Mouse (Mus musculus): ENCODE results near the gene Kdelr1. TPM values are rescaled to one million over a fixed set of nuclear protein-coding genes. Genes with fewer than 3 reads are reported as not detected.
A peak's percentile ranks its signal among the peaks of the same experiment; 100 is the strongest.

The Kdelr1 gene
- polyA plus RNA-seq, 1 experiment from 2014 or later: 55.0 TPM

- H3K36me3 ChIP-seq (ENCODE audit: control insufficient read depth, insufficient read depth, low read length): peaks cover 3% of the 10 kb centered on the region; the same call in 1 of the 2 replicates
- H3K27me3 ChIP-seq (ENCODE audit: control insufficient read depth, insufficient read depth, low read depth, low read length): no peaks in the 10 kb centered on the region
- H3K4me1 ChIP-seq (ENCODE audit: control insufficient read depth, insufficient read depth, low read length): peaks cover 4% of the 10 kb centered on the region; the same call in 1 of the 2 replicates
- no peak for ATAC-seq
- no peak overlapping the region for H3K4me2 ChIP-seq (ENCODE audit: low read length)
- H3K4me3 ChIP-seq (ENCODE audit: low read depth, low read length): no peak overlapping the region
- H3K9ac ChIP-seq (ENCODE audit: low read depth, low read length): no peak overlapping the region
- no peak overlapping the region for H3K27ac ChIP-seq (ENCODE audit: low read length)
- no peaks in the 10 kb centered on the region for H3K9me3 ChIP-seq (replicated peaks; ENCODE audit: control insufficient read depth, low read length, poor library complexity, severe bottlenecking)
- 86% methylated on average over 12 of the region's 12 CpGs for WGBS
Observed at GRCm38 (mm10) chr7:45902481-45903002, 30.0 kb downstream of the Kdelr1 start.

- Histone ChIP-seq H3K9ac (ENCODE audit: low read depth, low read length) (no peak overlapping the region), H3K27me3 (ENCODE audit: control insufficient read depth, insufficient read depth, low read depth, low read length) (no peaks in the 10 kb centered on the region), H3K4me2 (ENCODE audit: low read length) (no peak overlapping the region), H3K36me3 (ENCODE audit: control insufficient read depth, insufficient read depth, low read length) (peaks cover 11% of the 10 kb centered on the region), H3K9me3 (replicated peaks; ENCODE audit: control insufficient read depth, low read length, poor library complexity, severe bottlenecking) (no peaks in the 10 kb centered on the region), H3K4me1 (ENCODE audit: control insufficient read depth, insufficient read depth, low read length) (no peaks in the 10 kb centered on the region), H3K27ac (ENCODE audit: low read length) (no peak overlapping the region), H3K4me3 (ENCODE audit: low read depth, low read length) (no peak overlapping the region)
- WGBS: 92% methylated on average over 9 of the region's 9 CpGs
- no peak for ATAC-seq
Observed at GRCm38 (mm10) chr7:45906622-45907021, 34.0 kb downstream of the Kdelr1 start.

GRCm38 (mm10) chr7:45908384-45908783 lies 35.8 kb downstream of the Kdelr1 start:
- Histone ChIP-seq H3K4me2 (ENCODE audit: low read length) (no peak overlapping the region), H3K9me3 (replicated peaks; ENCODE audit: control insufficient read depth, low read length, poor library complexity, severe bottlenecking) (no peaks in the 10 kb centered on the region), H3K27ac (ENCODE audit: low read length) (no peak overlapping the region), H3K4me3 (ENCODE audit: low read depth, low read length) (no peak overlapping the region), H3K36me3 (ENCODE audit: control insufficient read depth, insufficient read depth, low read length) (peaks cover 11% of the 10 kb centered on the region), H3K9ac (ENCODE audit: low read depth, low read length) (no peak overlapping the region), H3K4me1 (ENCODE audit: control insufficient read depth, insufficient read depth, low read length) (no peaks in the 10 kb centered on the region), H3K27me3 (ENCODE audit: control insufficient read depth, insufficient read depth, low read depth, low read length) (no peaks in the 10 kb centered on the region)
- ATAC-seq: no peak

GRCm38 (mm10) chr7:45909145-45909544 lies 36.6 kb downstream of the Kdelr1 start:
- Histone ChIP-seq H3K36me3 (ENCODE audit: control insufficient read depth, insufficient read depth, low read length) (peaks cover 11% of the 10 kb centered on the region), H3K27ac (ENCODE audit: low read length) (no peak overlapping the region), H3K9ac (ENCODE audit: low read depth, low read length) (no peak overlapping the region), H3K27me3 (ENCODE audit: control insufficient read depth, insufficient read depth, low read depth, low read length) (no peaks in the 10 kb centered on the region), H3K4me3 (ENCODE audit: low read depth, low read length) (no peak overlapping the region), H3K4me2 (ENCODE audit: low read length) (no peak overlapping the region), H3K4me1 (ENCODE audit: control insufficient read depth, insufficient read depth, low read length) (no peaks in the 10 kb centered on the region), H3K9me3 (replicated peaks; ENCODE audit: control insufficient read depth, low read length, poor library complexity, severe bottlenecking) (no peaks in the 10 kb centered on the region)
- no peak for ATAC-seq
- 93% methylated on average over 16 of the region's 16 CpGs for WGBS

- WGBS: 86% methylated on average over 6 of the region's 6 CpGs
- Histone ChIP-seq H3K9ac (ENCODE audit: low read depth, low read length) (no peak overlapping the region), H3K27ac (ENCODE audit: low read length) (no peak overlapping the region), H3K36me3 (ENCODE audit: control insufficient read depth, insufficient read depth, low read length) (peaks cover 8% of the 10 kb centered on the region), H3K27me3 (ENCODE audit: control insufficient read depth, insufficient read depth, low read depth, low read length) (no peaks in the 10 kb centered on the region), H3K4me1 (ENCODE audit: control insufficient read depth, insufficient read depth, low read length) (peaks cover 18% of the 10 kb centered on the region), H3K4me2 (ENCODE audit: low read length) (no peak overlapping the region), H3K4me3 (ENCODE audit: low read depth, low read length) (no peak overlapping the region), H3K9me3 (replicated peaks; ENCODE audit: control insufficient read depth, low read length, poor library complexity, severe bottlenecking) (no peaks in the 10 kb centered on the region)
- no peak for ATAC-seq
Observed at GRCm38 (mm10) chr7:45914067-45914466, 41.5 kb downstream of the Kdelr1 start.

GRCm38 (mm10) chr7:45915011-45915410 lies 42.4 kb downstream of the Kdelr1 start:
- 92% methylated on average over 5 of the region's 5 CpGs for WGBS
- Histone ChIP-seq H3K4me3 (ENCODE audit: low read depth, low read length) (no peak overlapping the region), H3K4me2 (ENCODE audit: low read length) (no peak overlapping the region), H3K36me3 (ENCODE audit: control insufficient read depth, insufficient read depth, low read length) (peaks cover under 1% of the 10 kb centered on the region; the same call in 1 of the 2 replicates), H3K4me1 (ENCODE audit: control insufficient read depth, insufficient read depth, low read length) (peaks cover 18% of the 10 kb centered on the region), H3K9me3 (replicated peaks; ENCODE audit: control insufficient read depth, low read length, poor library complexity, severe bottlenecking) (no peaks in the 10 kb centered on the region), H3K27me3 (ENCODE audit: control insufficient read depth, insufficient read depth, low read depth, low read length) (no peaks in the 10 kb centered on the region), H3K27ac (ENCODE audit: low read length) (no peak overlapping the region), H3K9ac (ENCODE audit: low read depth, low read length) (no peak overlapping the region)
- ATAC-seq: no peak

- peak; percentile 85 for ATAC-seq
- peaks cover 18% of the 10 kb centered on the region for H3K4me1 ChIP-seq (ENCODE audit: control insufficient read depth, insufficient read depth, low read length)
- no peaks in the 10 kb centered on the region for H3K36me3 ChIP-seq (ENCODE audit: control insufficient read depth, insufficient read depth, low read length)
- no peaks in the 10 kb centered on the region for H3K9me3 ChIP-seq (replicated peaks; ENCODE audit: control insufficient read depth, low read length, poor library complexity, severe bottlenecking)
- peak overlapping the region; percentile 89 for H3K27ac ChIP-seq (ENCODE audit: low read length)
- H3K27me3 ChIP-seq (ENCODE audit: control insufficient read depth, insufficient read depth, low read depth, low read length): no peaks in the 10 kb centered on the region
- peak overlapping the region; percentile 36 for H3K4me3 ChIP-seq (ENCODE audit: low read depth, low read length)
- peak overlapping the region; percentile 67 for H3K4me2 ChIP-seq (ENCODE audit: low read length)
- peak overlapping the region; percentile 74 for H3K9ac ChIP-seq (ENCODE audit: low read depth, low read length)
- 35% methylated on average over 26 of the region's 26 CpGs for WGBS
Observed at GRCm38 (mm10) chr7:45916056-45917003, 43.8 kb downstream of the Kdelr1 start.

- H3K4me2 ChIP-seq (ENCODE audit: low read length): peak overlapping the region; percentile 67
- no peaks in the 10 kb centered on the region for H3K27me3 ChIP-seq (ENCODE audit: control insufficient read depth, insufficient read depth, low read depth, low read length)
- peak overlapping the region; percentile 89 for H3K27ac ChIP-seq (ENCODE audit: low read length)
- 36% methylated on average over 13 of the region's 13 CpGs for WGBS
- ATAC-seq: peak; percentile 57
- H3K9ac ChIP-seq (ENCODE audit: low read depth, low read length): peak overlapping the region; percentile 74
- H3K4me3 ChIP-seq (ENCODE audit: low read depth, low read length): peak overlapping the region; percentile 36
- no peaks in the 10 kb centered on the region for H3K36me3 ChIP-seq (ENCODE audit: control insufficient read depth, insufficient read depth, low read length)
- no peaks in the 10 kb centered on the region for H3K9me3 ChIP-seq (replicated peaks; ENCODE audit: control insufficient read depth, low read length, poor library complexity, severe bottlenecking)
- peaks cover 18% of the 10 kb centered on the region for H3K4me1 ChIP-seq (ENCODE audit: control insufficient read depth, insufficient read depth, low read length)
Observed at GRCm38 (mm10) chr7:45917004-45917704, 44.6 kb downstream of the Kdelr1 start.
